Mouse (Mus musculus) midbrain, postnatal 0 days (tissue): ENCODE results near the gene Dkc1. TPM values are rescaled to one million over a fixed set of nuclear protein-coding genes. Genes with fewer than 3 reads are reported as not detected.

ENCODE experiments used
- ATAC-seq: fragments of 200-750 bp; cut with Nextera tagmentation; 2 replicates; pipeline ENCODE4 v1.8.0; 2017; ENCODE audit warnings: moderate number of reproducible peaks, mild to moderate bottlenecking, moderate TSS enrichment, moderate library complexity; ENCODE audit not compliant: low FRiP score
- DNase-seq: peaks from one replicate; pipeline ENCODE4 v3.0.0-alpha.2; 2015; ENCODE audit warnings: low spot score
- H3K27ac ChIP-seq: fragments of 300-500 bp; sonication (generic); 2 replicates; pipeline ENCODE4 v1.5.1; 2014; ENCODE audit warnings: low read depth, mild to moderate bottlenecking, low read length, mixed read lengths
- H3K27me3 ChIP-seq: fragments of 300-500 bp; sonication (generic); 2 replicates; pipeline ENCODE4 v1.6.1; 2014; ENCODE audit warnings: low read length, control low read depth, mixed read lengths; ENCODE audit not compliant: insufficient read depth
- H3K36me3 ChIP-seq: fragments of 300-500 bp; sonication (generic); 2 replicates; pipeline ENCODE4 v1.6.1; 2014; ENCODE audit warnings: low read length, control low read depth, mixed read lengths; ENCODE audit not compliant: insufficient read depth
- H3K4me1 ChIP-seq: fragments of 300-500 bp; sonication (generic); 2 replicates; pipeline ENCODE4 v1.6.1; 2014; ENCODE audit warnings: mild to moderate bottlenecking, control low read depth, antibody characterized with exemption, low read length, mixed read lengths; ENCODE audit not compliant: insufficient read depth
- H3K4me2 ChIP-seq: fragments of 300-500 bp; sonication (generic); 2 replicates; pipeline ENCODE4 v1.6.1; 2014; ENCODE audit warnings: low read depth, mild to moderate bottlenecking, low read length, mixed read lengths; ENCODE audit not compliant: poor library complexity, severe bottlenecking
- H3K4me3 ChIP-seq: fragments of 300-500 bp; sonication (generic); 2 replicates; pipeline ENCODE4 v1.5.1; 2014; ENCODE audit warnings: low read depth, mild to moderate bottlenecking, low read length, moderate library complexity
- H3K9ac ChIP-seq: fragments of 300-500 bp; sonication (generic); replicated peaks from 2 replicates; pipeline ENCODE4 v1.6.1; 2014; ENCODE audit warnings: mild to moderate bottlenecking, low read length, moderate library complexity, mixed read lengths; ENCODE audit not compliant: poor library complexity, severe bottlenecking
- H3K9me3 ChIP-seq: fragments of 300-500 bp; sonication (generic); 2 replicates; pipeline ENCODE4 v1.6.1; 2016; ENCODE audit warnings: low read length, control low read depth
- CTCF ChIP-seq: IDR thresholded peaks from 2 replicates; pipeline ENCODE4 v1.5.1; 2016; ENCODE audit warnings: antibody characterized with exemption, mild to moderate bottlenecking
- WGBS: fragments of 180-500 bp; shearing (Covaris S2); extraction: QIAGEN DNeasy Blood & Tissue Kit; methylation state at CpG from one replicate; pipeline ENCODE4 v1.1.7; 2014; 5-methylcytosine and 5-hydroxymethylcytosine counted together
- polyA plus RNA-seq: library from polyadenylated mRNA; unstranded; fragments of >200 nt; fragmentation: Nextera tagmentation; extraction: Ambion mirVana; gene quantifications from 2 replicates; pipeline ENCODE4 v1.2.1, GENCODE M21; 2015
- total RNA-seq: library from RNA; depleted of rRNA; stranded (reverse); fragments of >200 nt; gene quantifications from 2 replicates; pipeline ENCODE4 v1.2.3, GENCODE M21; 2014

The Dkc1 gene
- total and polyA plus RNA-seq, 2 experiments from 2014 or later = 14.4 to 47.6 TPM

- peak overlapping the region; percentile 45 for H3K4me3 ChIP-seq
- TF ChIP-seq CTCF = 0 out of 2 replicates have a peak, but pooled peaks have one; percentile 7
- no peaks in the 10 kb centered on the region for H3K27me3 ChIP-seq
- 32% methylated on average over 25 of the region's 26 CpGs for WGBS
- no peaks in the 10 kb centered on the region for H3K4me1 ChIP-seq
- ATAC-seq (peak; percentile 88), DNase-seq (peak; percentile 18)
- no peaks in the 10 kb centered on the region for H3K36me3 ChIP-seq
- 0 out of 2 replicates have a peak overlapping the region, but pooled peaks have one; percentile 18 for H3K27ac ChIP-seq
- peak overlapping the region; percentile 33; the same call in 1 of the 2 replicates for H3K9ac ChIP-seq
- no peaks in the 10 kb centered on the region for H3K9me3 ChIP-seq
- H3K4me2 ChIP-seq = peak overlapping the region; percentile 48
Observed at GRCm38 (mm10) chrX:75083982-75084773, 11.5 kb upstream of the Dkc1 start.

GRCm38 (mm10) chrX:75084774-75085508 lies 10.7 kb upstream of the Dkc1 start, which contains the start of gene Gab3:
Gab3 (minus strand) TSS chrX:75085458.
- H3K27me3 ChIP-seq = no peaks in the 10 kb centered on the region
- DNase-seq = peak; percentile 58
- peak within 1 kb of the TSS; percentile 33; the same call in 1 of the 2 replicates for H3K9ac ChIP-seq
- no peaks in the 10 kb centered on the region for H3K9me3 ChIP-seq
- 18% methylated on average over 4 of the region's 17 CpGs for WGBS
- H3K4me1 ChIP-seq = no peaks in the 10 kb centered on the region
- 0 out of 2 replicates have a peak within 1 kb of the TSS, but pooled peaks have one; percentile 18 for H3K27ac ChIP-seq
- no peak for TF ChIP-seq CTCF
- no peaks in the 10 kb centered on the region for H3K36me3 ChIP-seq
- ATAC-seq = peak; percentile 92
- peak within 1 kb of the TSS; percentile 48 for H3K4me2 ChIP-seq
- peak within 1 kb of the TSS; percentile 45 for H3K4me3 ChIP-seq

GRCm38 (mm10) chrX:75085654-75086053 lies 10.0 kb upstream of the Dkc1 start:
- DNase-seq = peak; percentile 5
- H3K4me2 ChIP-seq = 0 out of 2 replicates have a peak overlapping the region, but pooled peaks have one; percentile 48
- WGBS = 36% methylated on average over 1 of the region's 1 CpGs

GRCm38 (mm10) chrX:75096163-75096770 lies 613 bp downstream of the Dkc1 start:
- Histone ChIP-seq H3K9ac (peak overlapping the region; percentile 46; the same call in 1 of the 2 replicates), H3K4me2 (peak overlapping the region; percentile 54), H3K27ac (peak overlapping the region; percentile 63), H3K4me1 (no peaks in the 10 kb centered on the region), H3K9me3 (no peaks in the 10 kb centered on the region), H3K36me3 (no peaks in the 10 kb centered on the region), H3K4me3 (peak overlapping the region; percentile 53), H3K27me3 (no peaks in the 10 kb centered on the region)
- 17% methylated on average over 23 of the region's 23 CpGs for WGBS
- no peak for TF ChIP-seq CTCF
- DNase-seq (no peak), ATAC-seq (peak; percentile 22; the same call in 1 of the 2 replicates)

More at GRCm38 (mm10) chrX:75085654-75086053, 10.0 kb upstream of the Dkc1 start:
- TF ChIP-seq CTCF = peak; percentile 55
- Histone ChIP-seq H3K4me1 (no peaks in the 10 kb centered on the region), H3K27ac (no peak overlapping the region), H3K9ac (no peak overlapping the region), H3K4me3 (no peak overlapping the region), H3K9me3 (no peaks in the 10 kb centered on the region), H3K27me3 (no peaks in the 10 kb centered on the region), H3K36me3 (no peaks in the 10 kb centered on the region)
- peak; percentile 45; the same call in 1 of the 2 replicates for ATAC-seq

GRCm38 (mm10) chrX:75098799-75099198 lies 3.1 kb downstream of the Dkc1 start:
- no peak for TF ChIP-seq CTCF
- WGBS = 90% methylated on average over 8 of the region's 8 CpGs
- no peaks in the 10 kb centered on the region for H3K36me3 ChIP-seq
- DNase-seq = no peak
- no peaks in the 10 kb centered on the region for H3K9me3 ChIP-seq
- no peak overlapping the region for H3K27ac ChIP-seq
- H3K4me1 ChIP-seq = no peaks in the 10 kb centered on the region
- H3K9ac ChIP-seq = no peak overlapping the region
- no peaks in the 10 kb centered on the region for H3K27me3 ChIP-seq
- H3K4me2 ChIP-seq = no peak overlapping the region
- ATAC-seq = no peak
- H3K4me3 ChIP-seq = no peak overlapping the region
